ENCODE assay signal across 17 mouse cellular contexts in the genomic region with DNA sequence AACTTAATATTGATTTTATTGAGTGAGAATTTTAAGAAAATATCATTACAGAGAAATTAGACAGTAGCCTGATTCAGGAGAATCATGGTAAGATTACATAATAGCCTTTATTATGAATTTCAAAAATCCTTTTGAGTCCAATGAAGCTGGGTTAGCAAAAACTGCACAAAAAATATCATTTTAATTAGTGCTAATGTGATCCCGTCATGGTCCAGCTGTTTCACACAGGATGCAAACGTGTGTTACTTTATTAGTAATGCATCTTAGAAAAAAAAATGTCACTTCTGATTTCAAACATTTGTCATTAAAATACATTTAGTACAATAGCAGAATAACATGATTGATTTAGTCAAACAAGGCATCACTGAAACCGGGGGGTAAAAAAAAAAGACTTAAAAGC. TPM values are rescaled to one million over a fixed set of nuclear protein-coding genes. Genes with fewer than 3 reads are reported as not detected.
DNase-seq lines count a peak whose midpoint lies in the region; ATAC-seq lines count a peak whose summit lies in the region.
"Had no signal": no experiment of that assay in that cellular context is flagged by ENCODE, and none has a peak within 500 bp of the region (broad histone marks: within the 10 kb centered on the region; RNA-seq: fewer than 3 reads in every experiment).

No protein-coding gene starts in this region.

- no peak overlapping the region for H3K27ac ChIP-seq in forebrain, embryonic 16.5 days (ENCODE audit: low read length)
- no peak overlapping the region for H3K27ac ChIP-seq in forebrain, embryonic 12.5 days
- peak overlapping the region; percentile 54; the same call in 1 of the 2 replicates for H3K27ac ChIP-seq in midbrain, embryonic 12.5 days (replicated peaks)
- H3K27ac ChIP-seq in midbrain, embryonic 15.5 days: no peak overlapping the region
- H3K27ac ChIP-seq in neural tube, embryonic 13.5 days (replicated peaks): peak overlapping the region; percentile 59; the same call in 1 of the 2 replicates
- H3K27ac ChIP-seq in limb, embryonic 10.5 days: no peak overlapping the region
- H3K27ac ChIP-seq: embryonic facial prominence, embryonic 10.5 days; heart, adult 2 months; heart, embryonic 15.5 days had no signal

- 0 out of 2 replicates have a peak, but pooled peaks have one; percentile 30 for ATAC-seq in forebrain, embryonic 16.5 days
- ATAC-seq in forebrain, embryonic 12.5 days (ENCODE audit: low FRiP score): no peak
- ATAC-seq in midbrain, embryonic 12.5 days (ENCODE audit: low FRiP score, low read depth): peak; percentile 63
- ATAC-seq in midbrain, embryonic 15.5 days (replicated peaks): no peak
- ATAC-seq in neural tube, embryonic 13.5 days (ENCODE audit: low read depth): 0 out of 2 replicates have a peak, but pooled peaks have one; percentile 61

- no peaks in the 10 kb centered on the region for H3K36me3 ChIP-seq in forebrain, embryonic 16.5 days (ENCODE audit: control insufficient read depth, insufficient read depth)
- no peaks in the 10 kb centered on the region for H3K36me3 ChIP-seq in forebrain, embryonic 12.5 days (replicated peaks)
- H3K36me3 ChIP-seq in midbrain, embryonic 12.5 days: no peaks in the 10 kb centered on the region
- H3K36me3 ChIP-seq in midbrain, embryonic 15.5 days (replicated peaks): no peaks in the 10 kb centered on the region
- no peaks in the 10 kb centered on the region for H3K36me3 ChIP-seq in neural tube, embryonic 13.5 days
- no peaks in the 10 kb centered on the region for H3K36me3 ChIP-seq in limb, embryonic 10.5 days
- H3K36me3 ChIP-seq: embryonic facial prominence, embryonic 10.5 days; heart, embryonic 15.5 days had no signal

- DNase-seq in neural tube, embryonic 10.5 days (ENCODE audit: extremely low spot score, low spot score): no peak
- DNase-seq in limb, embryonic 10.5 days (ENCODE audit: low spot score): no peak
- DNase-seq: adrenal gland, adult 8-10 months; adrenal gland, postnatal 36 days; cerebellum, adult 2 months; gastrocnemius, postnatal 14 days; heart, adult 2 months; heart, postnatal 14 days; kidney, adult 11 months had no signal

- no peak overlapping the region for H3K4me3 ChIP-seq in forebrain, embryonic 16.5 days (replicated peaks; ENCODE audit: low read length)
- H3K4me3 ChIP-seq in forebrain, embryonic 12.5 days (replicated peaks): no peak overlapping the region
- no peak overlapping the region for H3K4me3 ChIP-seq in midbrain, embryonic 12.5 days
- no peak overlapping the region for H3K4me3 ChIP-seq in midbrain, embryonic 15.5 days
- no peak overlapping the region for H3K4me3 ChIP-seq in neural tube, embryonic 13.5 days
- no peak overlapping the region for H3K4me3 ChIP-seq in limb, embryonic 10.5 days
- H3K4me3 ChIP-seq: embryonic facial prominence, embryonic 10.5 days; heart, adult 2 months; heart, embryonic 15.5 days had no signal

- H3K9ac ChIP-seq in forebrain, embryonic 16.5 days (replicated peaks; ENCODE audit: low read depth, low read length): no peak overlapping the region
- H3K9ac ChIP-seq in forebrain, embryonic 12.5 days: no peak overlapping the region
- no peak overlapping the region for H3K9ac ChIP-seq in midbrain, embryonic 12.5 days (replicated peaks)
- H3K9ac ChIP-seq in midbrain, embryonic 15.5 days: no peak overlapping the region
- H3K9ac ChIP-seq in neural tube, embryonic 13.5 days: no peak overlapping the region
- H3K9ac ChIP-seq: heart, embryonic 15.5 days had no signal

- H3K4me1 ChIP-seq in forebrain, embryonic 16.5 days (replicated peaks; ENCODE audit: control insufficient read depth, insufficient read depth, low read length): peaks cover 6% of the 10 kb centered on the region
- peaks cover 11% of the 10 kb centered on the region; the same call in 1 of the 2 replicates for H3K4me1 ChIP-seq in forebrain, embryonic 12.5 days
- peaks cover 10% of the 10 kb centered on the region; the same call in 1 of the 2 replicates for H3K4me1 ChIP-seq in midbrain, embryonic 12.5 days
- H3K4me1 ChIP-seq in midbrain, embryonic 15.5 days: peaks cover 10% of the 10 kb centered on the region
- peaks cover 15% of the 10 kb centered on the region for H3K4me1 ChIP-seq in neural tube, embryonic 13.5 days (replicated peaks)
- no peaks in the 10 kb centered on the region for H3K4me1 ChIP-seq in limb, embryonic 10.5 days
- H3K4me1 ChIP-seq: embryonic facial prominence, embryonic 10.5 days; heart, embryonic 15.5 days had no signal

- H3K27me3 ChIP-seq in forebrain, embryonic 16.5 days (replicated peaks; ENCODE audit: control insufficient read depth, insufficient read depth, low read length): no peaks in the 10 kb centered on the region
- H3K27me3 ChIP-seq in forebrain, embryonic 12.5 days: no peaks in the 10 kb centered on the region
- H3K27me3 ChIP-seq in midbrain, embryonic 12.5 days: no peaks in the 10 kb centered on the region
- H3K27me3 ChIP-seq in midbrain, embryonic 15.5 days (replicated peaks): no peaks in the 10 kb centered on the region
- H3K27me3 ChIP-seq in neural tube, embryonic 13.5 days: no peaks in the 10 kb centered on the region
- H3K27me3 ChIP-seq in limb, embryonic 10.5 days (ENCODE audit: low read depth, poor library complexity, severe bottlenecking): no peaks in the 10 kb centered on the region
- H3K27me3 ChIP-seq: heart, embryonic 15.5 days had no signal

- no peaks in the 10 kb centered on the region for H3K9me3 ChIP-seq in forebrain, embryonic 16.5 days (ENCODE audit: control insufficient read depth, low read length)
- no peaks in the 10 kb centered on the region for H3K9me3 ChIP-seq in forebrain, embryonic 12.5 days
- H3K9me3 ChIP-seq in midbrain, embryonic 12.5 days: no peaks in the 10 kb centered on the region
- no peaks in the 10 kb centered on the region for H3K9me3 ChIP-seq in midbrain, embryonic 15.5 days
- no peaks in the 10 kb centered on the region for H3K9me3 ChIP-seq in neural tube, embryonic 13.5 days
- H3K9me3 ChIP-seq in limb, embryonic 10.5 days (replicated peaks): no peaks in the 10 kb centered on the region
- H3K9me3 ChIP-seq: embryonic facial prominence, embryonic 10.5 days; heart, embryonic 15.5 days had no signal

- no peak overlapping the region for H3K4me2 ChIP-seq in forebrain, embryonic 16.5 days (ENCODE audit: low read length)
- no peak overlapping the region for H3K4me2 ChIP-seq in forebrain, embryonic 12.5 days
- no peak overlapping the region for H3K4me2 ChIP-seq in midbrain, embryonic 12.5 days (replicated peaks)
- H3K4me2 ChIP-seq in midbrain, embryonic 15.5 days: no peak overlapping the region
- H3K4me2 ChIP-seq in neural tube, embryonic 13.5 days: no peak overlapping the region
- H3K4me2 ChIP-seq: heart, embryonic 11.5 days; heart, embryonic 15.5 days had no signal

- WGBS in forebrain, embryonic 16.5 days: 25% methylated on average over 3 of the region's 3 CpGs
- 39% methylated on average over 3 of the region's 3 CpGs for WGBS in forebrain, embryonic 12.5 days
- WGBS in midbrain, embryonic 12.5 days: 34% methylated on average over 3 of the region's 3 CpGs
- 18% methylated on average over 3 of the region's 3 CpGs for WGBS in midbrain, embryonic 15.5 days
- 23% methylated on average over 3 of the region's 3 CpGs for WGBS in neural tube, embryonic 13.5 days
- 81% methylated on average over 3 of the region's 3 CpGs for WGBS in limb, embryonic 10.5 days

RNA-seq across cellular contexts. Expression of gene Rnf219, which starts 45.6 kb away (rescaled TPM):
- 31.5 TPM in 2 replicates for polyA plus RNA-seq in forebrain, embryonic 16.5 days (2015; fragmentation: Nextera tagmentation; extraction: Ambion mirVana)
- polyA plus RNA-seq in forebrain, embryonic 12.5 days (2016; fragmentation: Nextera tagmentation; extraction: Ambion mirVana): 32.6 and 39.3 TPM in 2 replicates
- polyA plus RNA-seq in midbrain, embryonic 12.5 days (2016; fragmentation: Nextera tagmentation; extraction: Ambion mirVana): 36.0 and 39.6 TPM in 2 replicates
- polyA plus RNA-seq in midbrain, embryonic 15.5 days (2015; fragmentation: Nextera tagmentation; extraction: Ambion mirVana): 31.9 and 34.6 TPM in 2 replicates
- polyA plus RNA-seq in neural tube, embryonic 13.5 days (2015; fragmentation: Nextera tagmentation; extraction: Ambion mirVana): 29.5 and 33.8 TPM in 2 replicates
- 48.8 and 52.8 TPM in 2 replicates for polyA plus RNA-seq in limb, embryonic 10.5 days (2016; fragmentation: Nextera tagmentation; extraction: Ambion mirVana)

Comparison
In these comparisons a context has a peak if more than half of its experiments do, and no peak if none do; other contexts are left out.
1. ATAC-seq: peak in forebrain, embryonic 16.5 days (single experiment), midbrain, embryonic 12.5 days (single experiment) and neural tube, embryonic 13.5 days (single experiment); none in forebrain, embryonic 12.5 days (single experiment) and midbrain, embryonic 15.5 days (single experiment).
2. H3K27ac ChIP-seq: peak in midbrain, embryonic 12.5 days (single experiment) and neural tube, embryonic 13.5 days (single experiment); none in forebrain, embryonic 16.5 days (single experiment), forebrain, embryonic 12.5 days (single experiment), midbrain, embryonic 15.5 days (single experiment) and limb, embryonic 10.5 days (single experiment).